Mouse (Mus musculus) heart, adult 2 months (tissue): ENCODE results near the gene Apoc1.

ENCODE experiments used
- CTCF ChIP-seq: fragments of 200-600 bp; IDR thresholded peaks from 2 replicates; pipeline ENCODE4 v1.8.1; 2022; ENCODE audit warnings: antibody characterized with exemption, mild to moderate bottlenecking, moderate library complexity
- EP300 ChIP-seq: fragments of 200-500 bp; IDR thresholded peaks from 2 replicates; pipeline ENCODE4 v1.6.1; 2011; ENCODE audit warnings: low read depth, low read length, control low read depth; ENCODE audit not compliant: insufficient read depth
- POLR2A ChIP-seq: fragments of 200-500 bp; IDR thresholded peaks from 2 replicates; pipeline ENCODE4 v1.6.1; 2011; ENCODE audit warnings: mild to moderate bottlenecking, low read depth, low read length, control low read depth; ENCODE audit not compliant: insufficient read depth

DNA sequence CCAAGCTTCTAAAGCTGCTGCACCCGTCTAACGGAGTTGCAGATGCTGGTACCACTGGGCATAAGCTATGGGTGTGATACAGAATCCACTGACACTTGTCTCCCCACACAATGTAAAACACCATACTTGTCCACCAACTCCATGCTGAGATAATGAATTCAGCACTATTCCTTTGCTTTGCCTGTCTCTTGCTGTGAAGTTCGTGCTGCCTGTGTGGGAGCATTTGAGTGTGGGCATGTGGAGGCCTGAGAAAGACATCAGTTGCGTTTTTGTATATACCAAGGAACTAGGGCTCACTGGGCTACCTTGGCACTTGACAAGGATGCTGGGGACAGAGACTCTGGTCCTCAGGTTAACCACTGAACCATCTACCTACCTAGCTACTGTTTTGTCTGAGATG lies 51.2 kb downstream of the Apoc1 start:
- TF ChIP-seq CTCF, result no peak
- no peak for TF ChIP-seq POLR2A
- TF ChIP-seq EP300, result no peak
